Mouse (Mus musculus) ES-E14 (cell line): ENCODE data around the gene Obscn. TPM values are rescaled to one million over a fixed set of nuclear protein-coding genes. Genes with fewer than 3 reads are reported as not detected.
A peak's percentile ranks its signal among the peaks of the same experiment; 100 is the strongest.

Experiments
- DNase-seq: peaks from one replicate; pipeline ENCODE4 v3.0.0-alpha.2; 2013; ENCODE audit warnings: low read depth, low spot score
- H3K27ac ChIP-seq: 2 replicates; pipeline ENCODE4 v1.5.1; 2012; ENCODE audit warnings: low read depth, mild to moderate bottlenecking, low read length, moderate library complexity, mixed read lengths; ENCODE audit not compliant: poor library complexity, insufficient read depth, severe bottlenecking
- H3K36me3 ChIP-seq: 2 replicates; pipeline ENCODE4 v1.6.1; 2012; ENCODE audit warnings: mild to moderate bottlenecking, low read length, moderate library complexity, mixed read lengths; ENCODE audit not compliant: control insufficient read depth, poor library complexity, insufficient read depth, severe bottlenecking
- H3K4me1 ChIP-seq, 2 experiments: fragments of 150-350 bp in 1 of 2; sonication (generic) in 1 of 2; 2 replicates each; pipeline ENCODE4 v1.6.1; 2012; ENCODE audit warnings: low read length in 2 of 2, mild to moderate bottlenecking in 1 of 2, mixed read lengths in 1 of 2; ENCODE audit not compliant: control insufficient read depth in 2 of 2, insufficient read depth in 2 of 2, poor library complexity in 1 of 2
- H3K4me3 ChIP-seq, 2 experiments: fragments of 150-350 bp in 1 of 2; sonication (generic) in 1 of 2; 2 replicates each; pipeline ENCODE4 v1.5.1; 2012; ENCODE audit warnings: low read length in 2 of 2, low read depth in 1 of 2, mild to moderate bottlenecking in 1 of 2, mixed read lengths in 1 of 2; ENCODE audit not compliant: insufficient read depth in 1 of 2, poor library complexity in 1 of 2, severe bottlenecking in 1 of 2
- H3K9ac ChIP-seq: 2 replicates; pipeline ENCODE4 v1.6.1; 2012; ENCODE audit warnings: low read depth, mild to moderate bottlenecking, low read length, mixed read lengths; ENCODE audit not compliant: poor library complexity, insufficient read depth, severe bottlenecking
- H3K9me3 ChIP-seq: fragments of 150-350 bp; sonication (generic); 2 replicates; pipeline ENCODE4 v1.6.1; 2012; ENCODE audit warnings: low read depth, mild to moderate bottlenecking, low read length; ENCODE audit not compliant: control insufficient read depth, insufficient read depth
- CHD2 ChIP-seq: IDR thresholded peaks from 2 replicates; pipeline ENCODE4 v1.6.1; 2014; ENCODE audit warnings: mild to moderate bottlenecking, low read depth, low read length, inconsistent platforms
- HCFC1 ChIP-seq: IDR thresholded peaks from 2 replicates; pipeline ENCODE4 v1.6.1; 2012; ENCODE audit warnings: low read length, inconsistent platforms, borderline replicate concordance; ENCODE audit not compliant: insufficient read depth
- MAFK ChIP-seq: IDR thresholded peaks from 2 replicates; pipeline ENCODE4 v1.6.1; 2014; ENCODE audit warnings: mild to moderate bottlenecking, low read depth, low read length, inconsistent platforms; ENCODE audit not compliant: insufficient read depth
- ZC3H11A ChIP-seq: IDR thresholded peaks from 2 replicates; pipeline ENCODE4 v1.6.1; 2012; ENCODE audit warnings: low read depth, mild to moderate bottlenecking, inconsistent platforms, low read length, borderline replicate concordance
- ZNF384 ChIP-seq: IDR thresholded peaks from 2 replicates; pipeline ENCODE4 v1.6.1; 2012; ENCODE audit warnings: low read depth, low read length, inconsistent platforms
- in situ Hi-C, 2 experiments: fragments of 600-800 bp; cut with MboI; formaldehyde crosslinking; loops; one replicate each; pipeline ENCODE4 v1.15.1; 2025; ENCODE audit warnings: low sequenced_read_pairs in 2 of 2, inconsistent platforms in 1 of 2; ENCODE audit not compliant: unreplicated experiment in 2 of 2
- total RNA-seq: library from RNA; depleted of rRNA; stranded (reverse); fragments of 300-350 nt; gene quantifications from 2 replicates; pipeline ENCODE4 v1.2.3, GENCODE M21; 2012

Gene Obscn
- total RNA-seq, 1 experiment: 0.36 TPM

DNA sequence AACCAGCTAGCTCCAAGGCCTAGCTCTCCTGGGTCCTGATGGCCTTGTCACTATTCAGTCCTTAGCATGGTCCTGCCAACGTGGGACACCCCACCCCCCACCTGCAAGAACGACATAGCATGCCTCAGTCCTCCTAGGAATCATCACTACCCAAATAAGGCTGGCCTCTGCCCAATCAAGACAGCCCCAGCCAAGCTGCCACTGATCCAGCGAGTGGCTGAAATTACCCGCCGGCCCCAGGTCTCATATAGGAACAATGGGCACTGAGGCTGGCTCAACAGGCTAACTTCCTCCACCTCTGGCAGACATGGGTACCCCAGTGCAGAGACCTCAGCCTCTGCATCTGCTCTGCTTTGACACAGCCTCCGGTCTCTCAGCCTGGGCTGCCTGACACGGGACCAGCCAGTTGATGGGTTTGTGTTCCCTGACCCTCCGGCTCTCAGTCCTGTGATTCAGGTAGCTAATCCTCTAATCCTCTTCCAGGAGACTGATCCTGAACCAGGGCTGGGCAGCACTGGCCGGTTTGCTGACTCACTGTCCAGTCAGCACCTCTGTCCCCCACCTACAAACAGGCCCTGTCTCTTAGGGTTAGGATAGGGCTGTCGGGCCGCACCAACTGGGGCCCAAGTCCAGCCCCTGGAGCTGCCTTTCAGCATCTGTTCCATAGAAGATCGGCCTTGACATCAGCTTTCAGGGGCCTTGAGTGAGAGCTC, 948 bp upstream of the Obscn start:
- Histone ChIP-seq H3K27ac (no peak overlapping the region), H3K4me3 (no peak overlapping the region), H3K4me1 (peaks cover 0 to 7% of the 10 kb centered on the region in 2 experiments; a peak in 1 of 4 replicates), H3K36me3 (no peaks in the 10 kb centered on the region), H3K9me3 (no peaks in the 10 kb centered on the region), H3K9ac (no peak overlapping the region)
- TF ChIP-seq HCFC1: no peak
- no peak for TF ChIP-seq CHD2
- in situ Hi-C loops: no loop called here
- no peak for DNase-seq

DNA sequence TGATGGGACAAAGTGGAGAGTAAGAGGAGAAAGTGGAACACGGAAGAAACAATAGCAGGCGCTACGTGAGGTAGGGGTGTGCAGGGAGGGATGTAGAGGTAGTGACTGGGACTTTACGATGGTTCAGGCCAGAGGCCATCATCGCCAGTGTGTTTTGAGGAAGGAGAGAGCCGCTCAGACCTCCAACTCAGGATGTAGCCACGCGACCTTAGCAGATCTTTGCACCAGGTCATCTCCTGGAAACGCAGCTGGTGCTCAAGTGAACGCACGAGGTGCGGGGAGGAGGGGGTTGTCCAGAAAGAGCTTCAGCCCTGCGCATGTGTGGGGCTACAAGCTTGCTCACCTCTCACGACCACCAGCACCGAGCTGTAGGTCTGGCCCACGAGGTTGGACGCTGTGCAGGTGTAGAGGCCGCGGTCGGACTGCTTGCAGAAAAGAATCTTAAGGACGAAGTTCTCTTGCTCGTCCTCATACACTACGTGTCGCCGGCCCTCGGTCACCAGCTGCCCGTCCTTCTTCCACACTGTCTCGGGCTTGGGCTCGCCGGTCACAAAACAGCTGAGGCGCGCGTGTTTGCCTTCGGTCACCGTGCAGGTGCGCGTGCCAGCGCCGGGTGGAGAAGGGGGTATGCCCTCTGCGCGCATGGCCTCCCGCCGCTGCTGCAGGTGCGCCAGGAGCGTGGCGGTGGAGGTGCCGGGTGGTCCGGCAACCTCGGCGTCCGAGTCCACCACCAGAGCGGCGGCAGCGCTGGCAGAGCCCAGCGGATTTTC, 966 bp downstream of the Obscn start:
- Histone ChIP-seq H3K27ac (no peak overlapping the region), H3K36me3 (no peaks in the 10 kb centered on the region), H3K4me1 (peaks cover 0 to 6% of the 10 kb centered on the region in 2 experiments; a peak in 1 of 4 replicates), H3K4me3 (peak overlapping the region; percentile 46 to 59; a peak in 3 of 4 replicates), H3K9ac (peak overlapping the region; percentile 5; the same call in 1 of the 2 replicates), H3K9me3 (no peaks in the 10 kb centered on the region)
- in situ Hi-C loops: no loop called here
- DNase-seq: no peak
- no peak for TF ChIP-seq ZC3H11A
- no peak for TF ChIP-seq ZNF384
- TF ChIP-seq CHD2: no peak
- no peak for TF ChIP-seq HCFC1
- TF ChIP-seq MAFK: no peak

DNA sequence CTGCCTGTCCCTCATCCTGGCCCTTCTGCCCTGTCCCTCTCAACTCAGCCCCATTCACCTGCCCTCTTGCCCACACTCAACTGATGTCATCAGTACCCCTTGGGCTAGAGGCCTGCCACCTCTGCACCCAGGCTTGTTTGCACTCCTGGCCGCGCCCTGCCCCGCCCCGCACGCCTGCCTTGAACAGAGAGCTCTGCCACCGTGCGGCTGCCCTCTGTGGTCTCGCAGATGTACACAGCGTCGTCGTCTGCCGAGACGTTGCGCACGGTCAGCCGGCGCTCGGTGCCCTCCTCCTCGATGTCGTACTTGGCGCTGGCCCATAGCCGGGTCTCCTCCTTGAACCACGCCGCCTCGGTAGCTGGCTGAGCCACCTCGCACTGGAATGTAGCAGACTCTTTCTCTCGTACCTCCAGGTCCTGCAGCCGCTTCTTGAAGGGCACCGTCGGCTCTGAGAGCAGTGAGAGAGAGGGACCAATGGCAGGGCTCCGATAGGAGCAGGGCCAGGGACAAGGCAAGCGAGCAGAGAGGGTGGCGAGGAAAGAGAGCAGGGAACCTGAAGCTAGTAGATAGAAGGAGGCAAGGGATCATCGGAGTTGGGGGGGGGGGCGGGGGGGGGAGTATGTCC, 1.7 kb downstream of the Obscn start:
- no peak for DNase-seq
- Histone ChIP-seq H3K9me3 (no peaks in the 10 kb centered on the region), H3K36me3 (no peaks in the 10 kb centered on the region), H3K4me3 (peak overlapping the region in 1 of 2 experiments; percentile 58; a peak in 1 of 4 replicates), H3K9ac (no peak overlapping the region), H3K27ac (no peak overlapping the region), H3K4me1 (peaks cover 0 to 6% of the 10 kb centered on the region in 2 experiments; a peak in 1 of 4 replicates)
- in situ Hi-C loops: no loop called here
- no peak for TF ChIP-seq ZNF384
- TF ChIP-seq MAFK: no peak
- TF ChIP-seq HCFC1: no peak
- TF ChIP-seq CHD2: no peak
- TF ChIP-seq ZC3H11A: no peak

DNA sequence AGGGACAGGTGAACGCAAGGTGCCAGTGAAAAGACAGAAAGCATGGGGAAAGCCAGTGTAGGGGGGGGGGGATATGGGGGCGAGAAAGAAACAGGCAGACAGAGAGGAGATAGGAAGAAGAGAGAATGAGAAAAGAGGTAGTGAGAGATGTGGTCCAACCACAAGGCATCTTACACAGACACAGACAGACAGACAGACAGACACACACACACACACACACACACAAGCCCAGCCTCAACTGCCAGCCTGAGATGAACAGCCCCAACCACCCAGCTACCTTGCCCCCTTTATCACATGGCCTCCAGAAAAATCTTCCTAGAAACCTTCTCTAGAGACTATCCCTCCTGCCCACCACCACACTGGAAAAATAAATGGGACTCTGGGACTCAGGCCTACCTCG, 4.1 kb downstream of the Obscn start:
- TF ChIP-seq ZNF384 (no peak), MAFK (no peak)
- Histone ChIP-seq H3K4me3 (no peak overlapping the region), H3K36me3 (no peaks in the 10 kb centered on the region), H3K27ac (no peak overlapping the region), H3K4me1 (peaks cover 0 to 6% of the 10 kb centered on the region in 2 experiments; a peak in 1 of 4 replicates), H3K9me3 (no peaks in the 10 kb centered on the region), H3K9ac (no peak overlapping the region)
- in situ Hi-C loops: no loop called here
- DNase-seq: no peak
